Mouse (Mus musculus) C2C12 (cell line): Measurements from ENCODE around the gene Prr14l.

Experiments
- CTCF ChIP-seq: IDR thresholded peaks from one replicate; pipeline ENCODE4 v1.5.1; 2011; ENCODE audit not compliant: control insufficient read depth, insufficient read depth, insufficient read length
- FOSL1 ChIP-seq: IDR thresholded peaks from one replicate; pipeline ENCODE4 v1.8.0; 2011; ENCODE audit warnings: mild to moderate bottlenecking, low read length; ENCODE audit not compliant: poor library complexity, insufficient read depth, severe bottlenecking
- MAX ChIP-seq: IDR thresholded peaks from one replicate; pipeline ENCODE4 v1.6.1; 2011; ENCODE audit warnings: mild to moderate bottlenecking, control low read depth
- MYOG ChIP-seq: IDR thresholded peaks from one replicate; pipeline ENCODE4 v1.6.1; 2011; ENCODE audit not compliant: control insufficient read depth, insufficient read length; ENCODE audit errors: extremely low read depth
- USF1 ChIP-seq: IDR thresholded peaks from one replicate; pipeline ENCODE4 v1.6.1; 2011; ENCODE audit warnings: low read depth, mild to moderate bottlenecking, control low read depth, moderate library complexity

- TF ChIP-seq CTCF (no peak), FOSL1 (no peak), MYOG (no peak), MAX (no peak), USF1 (no peak)
These were observed 7.0 kb upstream of the Prr14l start for GRCm38 (mm10) chr5:32861082-32861481.
